Mouse (Mus musculus) left cerebral cortex, postnatal 36 days (tissue): Measurements from ENCODE around the gene Coq4. TPM values are rescaled to one million over a fixed set of nuclear protein-coding genes. Genes with fewer than 3 reads are reported as not detected.
A peak's percentile ranks its signal among the peaks of the same experiment; 100 is the strongest.

Experiments
- DNase-seq, 2 experiments: peaks; one replicate each; pipeline ENCODE4 v3.0.0; 2021 to 2022; ENCODE audit warnings: low spot score in 2 of 2, mixed read lengths in 1 of 2
- intact Hi-C: fragments of 180-260 bp; cut with DNase I; formaldehyde crosslinking; loops from one replicate; pipeline ENCODE4 v1.15.1; 2025
- microRNA-seq: library from miRNA; unstranded; fragments of <30 nt; microRNA quantifications from one replicate; pipeline ENCODE4 v1.2.0, GENCODE M21; 2022
- total RNA-seq, 2 experiments: library from RNA; stranded (reverse); gene quantifications; 2 replicates each; pipeline ENCODE4 v1.2.3; 2021

Coq4 gene
- total RNA-seq, 2 experiments from 2014 or later = 29.1 to 32.9 TPM

DNA sequence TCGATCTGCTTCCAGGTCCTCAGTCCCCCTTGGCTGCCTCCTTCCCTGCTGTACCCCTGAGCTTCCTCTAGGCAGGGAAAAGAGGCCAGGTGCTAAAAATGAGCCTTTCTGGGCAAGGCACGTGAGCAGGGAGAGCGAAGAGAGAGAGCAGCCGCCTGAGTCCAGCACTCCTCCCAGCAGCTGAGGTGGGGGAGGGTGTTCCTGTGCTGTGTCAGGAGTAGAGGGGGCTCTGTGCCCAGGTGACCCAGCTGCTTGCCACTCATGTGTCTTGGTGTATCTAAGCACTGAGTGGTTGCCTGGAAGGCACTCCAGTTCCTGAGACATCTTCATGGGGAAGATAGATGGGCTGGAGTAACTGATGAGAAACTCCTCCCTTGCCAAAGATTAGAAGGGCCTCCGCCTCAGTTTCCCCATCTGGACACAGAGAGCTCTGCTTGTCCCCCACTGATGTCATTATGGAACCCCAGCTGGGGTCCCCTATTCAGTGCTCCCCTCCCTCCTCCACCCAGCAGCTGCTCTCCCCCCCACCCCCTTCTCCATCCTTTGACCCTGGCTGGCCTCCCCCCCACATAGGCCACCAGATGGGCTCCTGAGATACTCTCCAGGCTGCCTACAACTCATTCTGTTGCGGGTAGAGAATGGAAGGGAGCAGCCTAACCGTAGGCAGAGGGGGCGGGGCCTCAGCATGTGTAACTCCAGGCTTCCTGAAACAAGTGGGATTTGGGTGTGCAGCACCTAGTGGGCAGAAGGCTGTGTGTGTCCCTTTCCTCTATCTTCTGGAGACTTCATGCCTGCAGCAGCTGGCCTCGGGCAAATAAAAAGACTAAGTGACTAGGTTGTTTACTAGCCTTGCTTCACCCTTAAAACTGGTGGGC lies 56.2 kb downstream of the Coq4 start:
- peak in 1 of 2 experiments; percentile 33 for DNase-seq
- intact Hi-C loops = no loop called here

GRCm38 (mm10) chr2:29844115-29844514 lies 56.8 kb downstream of the Coq4 start:
- intact Hi-C loops = no loop called here
- no peak for DNase-seq

DNA sequence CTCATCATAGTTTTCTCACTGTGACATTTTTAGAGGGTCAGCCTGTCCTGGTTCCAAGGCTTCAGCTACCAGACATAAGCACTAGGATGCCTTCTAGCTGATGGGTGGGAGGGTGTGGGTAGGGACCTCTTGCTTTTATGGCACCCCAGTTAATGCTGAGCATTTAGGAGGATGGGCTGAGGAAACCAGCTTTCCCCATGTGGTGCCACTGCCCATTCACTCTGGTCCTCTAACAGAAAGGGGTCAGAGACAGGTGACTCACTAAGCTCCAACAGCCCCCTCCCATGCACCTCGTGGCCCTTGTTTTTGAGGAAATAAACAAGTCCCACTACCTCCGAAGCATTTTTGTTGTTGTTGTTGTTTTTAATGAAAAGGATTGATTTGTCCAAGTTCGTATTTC lies 57.4 kb downstream of the Coq4 start:
- intact Hi-C loops = no loop called here
- no peak for DNase-seq

DNA sequence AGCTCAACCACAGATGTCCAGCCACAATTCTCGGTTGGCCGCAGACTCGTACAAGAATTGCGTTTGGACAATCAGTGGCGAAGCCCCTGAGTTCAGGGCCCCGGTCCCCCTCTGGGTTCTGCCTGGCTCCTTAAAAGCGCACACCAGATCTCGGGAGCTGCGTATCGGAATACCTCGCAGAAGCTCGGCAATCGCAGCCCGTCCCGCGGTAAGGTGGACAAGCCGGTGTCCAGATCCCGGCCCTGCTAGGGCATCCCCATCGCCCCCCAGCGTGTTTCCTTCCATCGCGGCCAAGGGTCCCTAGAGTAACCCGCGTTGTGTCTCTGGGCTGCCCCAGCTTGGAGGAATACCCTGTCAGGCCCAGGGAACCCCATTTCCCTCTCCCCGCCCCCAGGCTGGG lies 58.3 kb downstream of the Coq4 start:
- intact Hi-C loops = no loop called here
- DNase-seq = no peak

DNA sequence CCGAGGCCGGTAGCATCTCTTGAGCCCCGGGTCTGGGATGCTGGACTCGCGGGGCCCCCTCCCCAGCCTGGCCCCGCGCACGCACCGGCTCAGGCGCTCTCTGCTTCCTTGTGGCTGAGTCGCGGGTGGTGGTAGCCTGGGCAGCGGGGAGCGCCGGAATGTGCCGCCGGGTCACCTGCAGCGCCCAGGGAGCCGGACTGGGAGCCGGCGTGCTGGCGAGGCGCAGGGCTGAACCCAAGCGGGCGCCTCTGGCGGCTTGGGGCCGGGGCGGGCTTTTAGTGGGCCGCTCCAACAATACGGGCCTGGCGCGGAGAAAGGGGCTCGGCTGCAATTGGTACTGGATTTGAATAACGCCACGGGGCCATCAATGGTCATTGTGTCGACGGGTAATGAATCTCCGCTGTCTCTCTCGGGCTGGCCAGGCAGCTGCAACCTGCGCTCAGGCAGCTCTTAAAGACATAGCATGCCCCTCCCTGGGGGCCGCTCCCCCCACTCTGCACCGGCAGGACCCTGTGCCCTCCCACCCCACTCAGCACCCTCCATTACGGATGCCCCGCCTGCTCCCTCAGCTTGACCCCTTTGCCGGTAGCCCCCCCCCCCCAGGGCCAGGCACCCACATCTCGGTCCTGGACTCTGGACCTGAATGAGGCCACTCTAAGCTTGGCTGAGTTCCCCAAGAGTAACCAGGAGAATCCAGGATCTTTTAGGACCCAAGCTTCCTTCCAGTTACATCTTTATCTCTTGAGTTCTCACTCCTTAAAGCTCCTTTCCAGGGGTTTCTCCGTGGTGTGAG lies 59.0 kb downstream of the Coq4 start:
- no peak for DNase-seq
- intact Hi-C loops = no loop called here

GRCm38 (mm10) chr2:29846911-29847310 lies 59.6 kb downstream of the Coq4 start:
- no peak for DNase-seq
- intact Hi-C loops = no loop called here

Small RNAs within 50 kb of the gene (microRNA-seq; reads per million reads assigned to microRNA genes)
- gene Mir219a-2 (not detected), gene Mir219b (not detected)

Other genes with a start within 250 kb of the Coq4 start
- 100 to 1,000 TPM; 104 to 107 TPM for gene Rapgef1, start 167.8 kb upstream of the Coq4 start, total RNA-seq
- 1 to 10 TPM; 1.9 to 2.3 TPM for gene Gm13420, start 35.8 kb upstream of the Coq4 start, total RNA-seq
- under 1 TPM in 1 of 2 experiments, not detected in 1; 0.54 TPM for gene Gm13547, start 28.2 kb upstream of the Coq4 start, total RNA-seq
- gene Trub2, start 1.0 kb downstream of the Coq4 start, total RNA-seq = 10 to 100 TPM; 46.6 to 52.1 TPM
- gene Slc27a4, start 15.1 kb downstream of the Coq4 start, total RNA-seq = 10 to 100 TPM; 75.9 to 81.6 TPM
- 10 to 100 TPM; 57.0 to 63.4 TPM for gene Urm1, start 32.6 kb downstream of the Coq4 start, total RNA-seq
- gene Cercam, start 81.7 kb downstream of the Coq4 start, total RNA-seq = 1 to 10 TPM; 5.8 to 10.0 TPM
- gene Odf2, start 101.7 kb downstream of the Coq4 start, total RNA-seq = 100 to 1,000 TPM in 1 of 2 experiments, 10 to 100 TPM in 1; 71.9 to 116 TPM
- gene Gle1, start 147.9 kb downstream of the Coq4 start, total RNA-seq = 10 to 100 TPM; 42.7 to 49.0 TPM
- gene Sptan1, start 178.1 kb downstream of the Coq4 start, total RNA-seq = 100 to 1,000 TPM; 880 to 891 TPM